Mouse (Mus musculus) kidney, adult 2 months (tissue): Measurements from ENCODE around the gene Pkp4. TPM values are rescaled to one million over a fixed set of nuclear protein-coding genes. Genes with fewer than 3 reads are reported as not detected.

ENCODE experiments used
- DNase-seq: peaks from one replicate; pipeline ENCODE4 v3.0.0; 2021
- H3K27ac ChIP-seq: fragments of 200-500 bp; 2 replicates; pipeline ENCODE4 v1.5.1; 2012; ENCODE audit warnings: low read depth, low read length, control low read depth, inconsistent platforms; ENCODE audit not compliant: insufficient read depth
- H3K27me3 ChIP-seq: fragments of 200-500 bp; replicated peaks from 2 replicates; pipeline ENCODE4 v1.6.1; 2012; ENCODE audit warnings: mild to moderate bottlenecking, moderate library complexity, low read length, inconsistent platforms; ENCODE audit not compliant: control insufficient read depth, insufficient read depth
- H3K36me3 ChIP-seq: fragments of 200-500 bp; 2 replicates; pipeline ENCODE4 v1.6.1; 2012; ENCODE audit warnings: mild to moderate bottlenecking, moderate library complexity, low read length, inconsistent platforms; ENCODE audit not compliant: control insufficient read depth, insufficient read depth
- H3K4me1 ChIP-seq: fragments of 200-500 bp; 2 replicates; pipeline ENCODE4 v1.6.1; 2011; ENCODE audit warnings: low read length; ENCODE audit not compliant: control insufficient read depth, insufficient read depth
- H3K4me3 ChIP-seq: fragments of 200-500 bp; 2 replicates; pipeline ENCODE4 v1.5.1; 2011; ENCODE audit warnings: mild to moderate bottlenecking, low read depth, low read length, control low read depth; ENCODE audit not compliant: insufficient read depth
- CTCF ChIP-seq: fragments of 200-500 bp; conservative IDR thresholded peaks from 2 replicates; pipeline ENCODE4 v1.5.1; 2011; ENCODE audit warnings: low read depth, mild to moderate bottlenecking, control low read depth, low read length, moderate library complexity, mixed read lengths; ENCODE audit not compliant: insufficient read depth, insufficient read length
- POLR2A ChIP-seq: fragments of 200-500 bp; IDR thresholded peaks from one replicate; pipeline ENCODE4 v1.6.1; 2011; ENCODE audit warnings: low read depth, low read length, control low read depth
- WGBS: fragments of 180-500 bp; shearing (Covaris S2); methylation state at CpG from one replicate; pipeline ENCODE4 v1.1.7; 2018; 5-methylcytosine and 5-hydroxymethylcytosine counted together
- polyA plus RNA-seq: library from polyadenylated mRNA; depleted of rRNA; stranded (reverse); fragments of >200 nt; gene quantifications from 2 replicates; pipeline ENCODE4 v1.2.3, GENCODE M21; 2012

The Pkp4 gene
- polyA plus RNA-seq, 1 experiment = 211 TPM

DNA sequence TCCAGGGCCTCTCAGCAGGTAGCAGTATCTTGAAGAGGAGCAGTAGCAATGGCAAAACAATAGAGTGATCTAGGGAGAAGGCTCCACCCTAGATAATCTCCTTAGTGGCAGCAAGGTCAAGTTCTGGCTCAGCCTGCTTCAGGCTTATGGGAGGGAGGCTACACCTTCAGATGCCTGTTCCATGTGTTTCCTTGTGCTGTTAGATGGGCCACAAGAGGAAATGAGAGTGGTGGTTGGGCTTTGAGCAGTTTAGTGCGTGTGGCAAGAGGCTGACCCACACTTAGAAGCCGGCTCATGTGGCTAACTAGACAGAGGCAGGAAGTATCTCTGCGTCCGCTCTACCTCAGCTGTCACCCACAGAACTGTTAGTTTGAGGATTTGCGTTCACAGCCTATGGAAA is 70.9 kb downstream of the Pkp4 start:
- no peaks in the 10 kb centered on the region for H3K36me3 ChIP-seq
- no peaks in the 10 kb centered on the region for H3K27me3 ChIP-seq
- DNase-seq = no peak
- TF ChIP-seq CTCF (no peak), POLR2A (no peak)
- no peak overlapping the region for H3K27ac ChIP-seq
- no peak overlapping the region for H3K4me3 ChIP-seq
- WGBS = 85% methylated on average over 5 of the region's 5 CpGs
- peaks cover 25% of the 10 kb centered on the region; the same call in 1 of the 2 replicates for H3K4me1 ChIP-seq

GRCm38 (mm10) chr2:59233294-59233923 is 72.8 kb downstream of the Pkp4 start:
- Histone ChIP-seq H3K27ac (no peak overlapping the region), H3K36me3 (no peaks in the 10 kb centered on the region), H3K4me1 (peaks cover 17% of the 10 kb centered on the region; the same call in 1 of the 2 replicates), H3K27me3 (no peaks in the 10 kb centered on the region), H3K4me3 (no peak overlapping the region)
- TF ChIP-seq CTCF = no peak
- no peak for TF ChIP-seq POLR2A
- whole genome bisulfite sequencing = 86% methylated on average over 13 of the region's 13 CpGs
- no peak for DNase-seq

DNA sequence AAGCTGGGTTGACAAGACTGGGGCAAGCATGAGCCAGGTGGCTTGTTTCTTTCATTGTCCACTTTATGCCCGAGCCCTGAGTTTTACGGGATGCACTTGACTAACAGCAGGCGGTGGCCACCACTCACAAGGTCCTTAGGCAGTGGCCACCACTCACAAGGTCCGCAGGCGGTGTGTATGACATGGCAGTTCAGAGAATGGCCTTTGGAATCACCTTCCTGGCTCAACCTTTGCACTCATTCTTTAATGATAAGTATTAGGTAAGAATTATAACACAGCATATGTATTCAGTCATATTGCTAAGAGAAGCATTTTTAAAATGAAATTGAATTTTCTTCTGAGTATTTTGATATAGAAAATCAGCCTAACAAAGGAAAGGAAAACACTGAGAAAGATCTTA is 73.3 kb downstream of the Pkp4 start:
- H3K4me3 ChIP-seq = no peak overlapping the region
- H3K27me3 ChIP-seq = no peaks in the 10 kb centered on the region
- H3K36me3 ChIP-seq = no peaks in the 10 kb centered on the region
- H3K27ac ChIP-seq = no peak overlapping the region
- peaks cover 17% of the 10 kb centered on the region; the same call in 1 of the 2 replicates for H3K4me1 ChIP-seq
- 80% methylated on average over 5 of the region's 5 CpGs for WGBS
- DNase-seq = peak; percentile 41
- TF ChIP-seq CTCF (no peak), POLR2A (no peak)

DNA sequence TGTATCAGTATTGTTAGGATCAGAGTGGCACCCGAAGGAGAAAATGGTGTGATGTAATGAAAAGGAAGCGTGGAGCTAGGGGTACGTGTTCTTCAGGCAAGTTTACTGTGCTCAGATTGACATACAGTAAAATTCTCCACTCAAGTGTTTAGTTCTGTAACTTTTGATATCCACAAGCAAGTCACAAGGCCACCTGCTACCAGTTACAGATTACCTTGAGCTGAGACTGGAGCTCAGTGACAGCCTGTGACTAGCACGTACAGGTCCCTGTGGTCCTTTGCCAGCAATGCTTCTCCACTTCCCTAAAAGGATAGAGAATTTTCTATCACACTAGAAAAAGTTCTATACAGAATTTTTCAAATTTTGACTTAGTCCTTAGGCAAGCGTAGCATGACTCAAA is 73.9 kb downstream of the Pkp4 start:
- Histone ChIP-seq H3K27ac (no peak overlapping the region), H3K27me3 (no peaks in the 10 kb centered on the region), H3K4me3 (no peak overlapping the region), H3K36me3 (no peaks in the 10 kb centered on the region), H3K4me1 (peaks cover 11% of the 10 kb centered on the region; the same call in 1 of the 2 replicates)
- 80% methylated on average over 5 of the region's 5 CpGs for WGBS
- DNase-seq = no peak
- TF ChIP-seq POLR2A = no peak
- no peak for TF ChIP-seq CTCF

GRCm38 (mm10) chr2:59239841-59240395 is 79.3 kb downstream of the Pkp4 start:
- Histone ChIP-seq H3K4me1 (0 out of 2 replicates have a peak, but pooled peaks cover 1% of the 10 kb centered on the region), H3K27me3 (no peaks in the 10 kb centered on the region)

DNA sequence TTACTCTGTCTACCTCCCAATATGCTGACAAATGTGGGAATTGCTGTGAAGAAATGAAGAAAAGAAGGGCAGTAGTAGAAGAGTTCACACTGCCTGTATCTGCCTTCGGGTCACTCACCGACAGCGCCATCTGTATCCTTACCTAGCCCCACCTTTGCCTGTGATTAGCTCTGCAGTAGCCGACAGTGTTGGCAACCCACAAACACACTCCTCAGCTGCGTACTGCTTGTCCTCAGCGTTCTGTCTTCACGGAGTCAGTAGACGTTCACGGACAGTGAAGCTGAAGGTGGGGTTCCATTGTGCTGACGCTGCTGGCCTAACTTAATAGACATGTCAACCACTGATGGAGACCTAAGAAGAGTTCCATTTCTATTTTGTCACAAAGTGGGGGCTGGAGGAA is 81.5 kb downstream of the Pkp4 start:
- H3K27ac ChIP-seq = no peak overlapping the region
- no peaks in the 10 kb centered on the region for H3K36me3 ChIP-seq
- TF ChIP-seq CTCF = no peak
- no peak for TF ChIP-seq POLR2A
- no peaks in the 10 kb centered on the region for H3K4me1 ChIP-seq
- WGBS = 93% methylated on average over 10 of the region's 10 CpGs
- H3K27me3 ChIP-seq = no peaks in the 10 kb centered on the region
- no peak for DNase-seq
- H3K4me3 ChIP-seq = no peak overlapping the region

More at GRCm38 (mm10) chr2:59239841-59240395, 79.3 kb downstream of the Pkp4 start:
- peak; percentile 44 for DNase-seq
- WGBS = 70% methylated on average over 10 of the region's 10 CpGs
- no peak for TF ChIP-seq CTCF
- TF ChIP-seq POLR2A = no peak
- Histone ChIP-seq H3K36me3 (no peaks in the 10 kb centered on the region), H3K4me3 (no peak overlapping the region), H3K27ac (no peak overlapping the region)

DNA sequence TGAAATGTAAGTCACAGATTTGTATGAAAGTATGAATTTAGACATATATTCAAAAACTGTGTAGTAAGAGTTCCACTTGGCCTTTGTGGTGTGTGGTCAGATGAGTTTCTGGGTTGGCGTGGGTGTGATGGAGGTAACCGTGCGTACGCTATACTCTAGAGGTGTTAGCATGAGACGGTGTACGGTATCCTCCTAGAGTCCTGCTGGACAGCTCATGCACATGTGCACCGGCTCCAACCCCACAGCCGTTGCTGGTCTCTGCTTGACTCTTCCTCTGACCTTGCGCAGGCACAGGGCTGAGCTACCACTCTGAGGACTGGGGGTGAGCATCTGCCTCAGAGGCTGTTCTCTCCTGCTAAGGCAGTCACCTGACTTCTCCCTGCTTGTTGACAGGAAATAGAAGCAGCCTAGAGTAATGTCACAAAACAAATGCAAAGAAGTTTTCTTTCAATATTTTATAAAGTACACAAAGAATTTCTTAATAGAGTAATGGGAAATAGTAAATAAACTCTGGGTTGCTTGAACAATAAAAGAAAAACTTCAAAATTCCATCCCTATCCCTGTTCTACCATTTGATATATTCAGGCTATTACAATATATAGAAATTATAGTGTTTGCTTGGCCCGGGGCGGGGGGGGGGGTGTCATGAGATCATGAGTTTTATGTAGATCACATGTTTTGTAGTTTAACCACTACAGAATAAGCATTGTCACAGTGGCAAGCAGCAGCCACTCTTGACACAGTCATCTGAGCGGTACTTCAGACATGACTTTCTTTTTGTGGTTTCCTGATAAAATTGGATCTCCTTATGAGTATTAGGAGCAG is 83.8 kb downstream of the Pkp4 start:
- no peak for TF ChIP-seq POLR2A
- TF ChIP-seq CTCF = no peak
- no peaks in the 10 kb centered on the region for H3K27me3 ChIP-seq
- no peak for DNase-seq
- 89% methylated on average over 12 of the region's 12 CpGs for WGBS
- no peak overlapping the region for H3K4me3 ChIP-seq
- no peak overlapping the region for H3K27ac ChIP-seq
- no peaks in the 10 kb centered on the region for H3K36me3 ChIP-seq
- no peaks in the 10 kb centered on the region for H3K4me1 ChIP-seq
